Mouse (Mus musculus): ENCODE data around the gene Aoc1.
A peak's percentile ranks its signal among the peaks of the same experiment; 100 is the strongest.

Gene Aoc1

GRCm38 (mm10) chr6:48872596-48872995 lies at the start of gene Aoc1:
TSS of gene Aoc1 (plus strand) at chr6:48872896.
- DNase-seq (ENCODE audit: extremely low spot score, low read depth, low spot score): no peak

DNA sequence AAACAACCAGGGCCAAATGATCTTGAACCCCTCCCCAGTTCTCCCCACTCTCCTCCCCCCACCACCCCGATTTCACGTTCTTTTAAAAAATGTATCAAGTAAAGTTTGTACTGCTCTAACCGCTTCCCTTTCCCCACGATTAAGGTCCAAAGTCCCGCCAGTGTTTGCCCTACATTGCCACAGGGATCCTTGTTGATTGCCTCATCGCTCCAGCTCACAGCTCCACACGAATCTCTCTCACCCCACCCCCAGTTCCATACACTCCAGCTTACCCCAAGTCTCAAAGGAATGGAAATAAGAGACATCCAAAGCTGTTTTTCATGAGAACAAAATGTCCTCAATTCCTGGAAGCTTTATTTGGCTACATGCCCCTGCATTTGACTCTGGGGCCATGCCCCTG lies 47.7 kb upstream of the Aoc1 start:
- DNase-seq (ENCODE audit: extremely low spot score, low read depth, low spot score): no peak

GRCm38 (mm10) chr6:48828976-48829375 lies 43.7 kb upstream of the Aoc1 start:
- no peak for DNase-seq (ENCODE audit: extremely low spot score, low read depth, low spot score)

- DNase-seq (ENCODE audit: extremely low spot score, low read depth, low spot score): no peak
These were observed 43.0 kb upstream of the Aoc1 start for GRCm38 (mm10) chr6:48829651-48830050.

GRCm38 (mm10) chr6:48830241-48830640 lies 42.5 kb upstream of the Aoc1 start:
- no peak for DNase-seq (ENCODE audit: extremely low spot score, low read depth, low spot score)

DNA sequence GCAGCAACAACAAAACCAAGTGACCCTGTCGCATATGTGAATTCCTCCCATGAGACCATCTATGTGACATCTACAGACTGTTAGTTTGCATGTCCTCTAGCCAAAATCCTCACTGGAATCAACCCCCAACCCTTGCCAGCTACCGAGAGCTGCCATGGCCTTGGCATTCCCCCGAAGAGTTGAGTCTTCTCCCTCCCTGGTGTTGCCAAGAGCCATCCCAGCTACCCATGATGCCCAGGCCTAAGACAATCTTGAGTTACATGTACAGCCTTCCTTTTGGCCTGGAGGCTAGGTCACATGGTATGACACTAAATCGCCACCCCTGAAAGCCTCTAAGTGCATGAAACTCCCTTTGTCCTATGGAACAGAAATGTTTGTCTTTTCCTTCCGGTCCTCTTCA lies 41.6 kb upstream of the Aoc1 start:
- no peak for DNase-seq (ENCODE audit: extremely low spot score, low read depth, low spot score)

DNA sequence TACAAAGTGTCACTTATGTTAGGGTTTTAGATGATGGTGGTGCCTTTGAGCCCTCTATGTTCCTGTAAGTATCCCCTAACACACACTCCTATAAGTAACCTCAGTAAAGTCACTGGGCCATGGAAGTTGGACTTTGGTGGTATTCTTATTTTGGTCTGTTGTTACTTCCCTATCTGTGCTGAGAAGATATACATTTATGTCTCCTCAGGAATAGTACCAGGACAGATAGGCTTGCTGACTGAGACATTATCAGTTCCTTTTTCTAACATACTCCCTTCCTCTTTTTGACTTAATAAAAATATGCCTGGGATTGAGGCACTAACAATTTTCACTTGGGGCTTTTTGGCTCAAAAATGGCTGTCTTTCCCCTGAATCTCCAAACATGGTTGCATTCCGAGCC lies 40.3 kb upstream of the Aoc1 start:
- no peak for DNase-seq (ENCODE audit: extremely low spot score, low read depth, low spot score)

- no peak for DNase-seq (ENCODE audit: extremely low spot score, low read depth, low spot score)
These were observed 39.2 kb upstream of the Aoc1 start for GRCm38 (mm10) chr6:48833515-48833914.

DNA sequence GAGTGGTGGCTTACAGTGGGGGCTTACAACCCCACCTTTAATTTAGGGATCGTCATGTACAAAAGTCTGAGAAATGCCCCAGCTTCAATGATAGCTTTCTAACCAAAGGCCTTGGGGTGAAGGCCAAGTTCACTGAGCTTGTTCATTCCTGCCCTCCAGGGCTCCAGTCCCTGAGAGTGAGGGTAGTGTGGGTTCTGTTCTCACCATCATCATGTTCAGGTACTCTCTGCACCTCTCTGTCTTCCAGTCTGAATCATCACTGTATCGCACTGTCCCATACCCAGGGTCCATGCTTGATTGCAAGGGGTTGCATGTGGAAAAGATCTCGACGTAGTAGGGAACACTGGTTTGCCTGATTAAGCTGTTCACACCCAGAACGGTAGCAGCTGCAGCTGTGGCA lies 37.5 kb upstream of the Aoc1 start:
- DNase-seq (ENCODE audit: extremely low spot score, low read depth, low spot score): no peak

DNA sequence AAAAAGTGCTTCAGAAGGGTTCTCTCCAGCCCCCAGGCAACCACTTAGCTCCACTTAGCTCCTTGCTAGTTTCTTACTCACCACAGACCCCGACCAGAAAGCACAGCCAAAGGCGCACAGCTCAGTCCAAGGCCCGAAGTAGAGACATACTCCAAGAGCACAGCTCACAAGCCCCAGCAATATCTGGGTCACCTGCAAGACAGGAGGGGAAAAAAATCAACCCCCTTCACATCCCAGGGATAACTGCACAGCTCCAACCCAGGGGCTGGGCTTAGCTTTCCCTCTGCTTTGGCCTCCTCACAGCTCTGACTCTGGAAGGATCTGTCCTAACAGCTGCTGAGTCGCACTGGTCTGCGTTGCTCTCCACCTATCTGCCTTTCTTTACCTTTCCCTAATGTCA lies 36.5 kb upstream of the Aoc1 start:
- DNase-seq (ENCODE audit: extremely low spot score, low read depth, low spot score): no peak

DNA sequence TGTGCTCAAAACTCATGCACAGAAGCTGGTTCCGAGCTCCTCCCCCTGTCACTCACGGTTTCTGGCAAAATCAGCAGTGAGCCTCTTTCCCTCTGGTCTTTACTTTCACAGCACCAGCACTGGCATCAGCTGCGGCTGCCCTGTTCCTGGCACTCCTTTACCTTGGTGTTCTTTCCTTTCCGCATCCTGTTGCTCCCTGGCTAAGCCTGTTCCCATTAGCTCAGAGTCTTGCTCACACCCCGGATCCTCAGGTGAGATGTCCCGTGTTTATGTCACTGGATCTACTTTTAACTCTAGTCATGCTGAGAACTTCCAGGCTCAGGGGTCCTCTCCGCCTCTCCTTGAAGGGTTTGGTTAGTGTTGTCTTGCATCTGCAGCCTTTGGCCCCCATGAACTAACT lies 35.2 kb upstream of the Aoc1 start:
- no peak for DNase-seq (ENCODE audit: extremely low spot score, low read depth, low spot score)

GRCm38 (mm10) chr6:48838321-48839080 lies 34.2 kb upstream of the Aoc1 start:
- no peak for DNase-seq (ENCODE audit: extremely low spot score, low read depth, low spot score)

DNA sequence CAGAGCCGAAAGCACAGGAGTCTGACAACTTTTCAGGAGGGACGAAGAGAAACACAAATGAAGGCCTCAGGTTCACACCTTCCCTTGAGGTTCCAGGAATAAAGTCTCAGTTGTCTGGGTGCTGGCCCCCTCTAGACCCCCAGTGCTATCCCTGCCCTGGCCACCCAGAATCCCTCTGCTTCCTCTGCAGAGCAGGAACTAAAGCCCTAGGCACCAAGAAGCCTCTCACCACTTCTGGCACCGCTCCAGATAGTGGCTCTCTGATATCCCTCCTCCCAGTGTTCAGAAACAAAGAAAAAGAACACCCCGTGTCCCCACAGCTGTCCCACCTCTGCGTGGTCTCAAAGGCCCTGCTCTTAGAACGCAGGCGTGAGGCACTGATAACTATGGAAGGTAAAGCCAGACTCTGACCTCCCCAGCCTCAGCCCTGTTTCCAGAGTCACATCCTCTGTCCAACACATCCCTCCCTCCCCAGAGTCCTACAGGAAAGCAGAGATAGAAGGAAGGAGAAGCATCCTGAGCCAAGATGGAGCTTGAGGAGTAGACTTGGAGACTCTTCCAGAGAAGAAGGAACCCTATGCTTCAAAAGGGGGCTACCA lies 32.2 kb upstream of the Aoc1 start, which contains the start of gene Tmem176a:
Gene Tmem176a (plus strand): TSS at position 549 of the 599 bp plus-strand sequence.
- DNase-seq (ENCODE audit: extremely low spot score, low read depth, low spot score): no peak

- DNase-seq (ENCODE audit: extremely low spot score, low read depth, low spot score): peak; percentile 53
These were observed 31.6 kb upstream of the Aoc1 start, which contains the start of gene Tmem176b for GRCm38 (mm10) chr6:48840973-48841625. TSS of gene Tmem176b (minus strand) at chr6:48841496.

DNA sequence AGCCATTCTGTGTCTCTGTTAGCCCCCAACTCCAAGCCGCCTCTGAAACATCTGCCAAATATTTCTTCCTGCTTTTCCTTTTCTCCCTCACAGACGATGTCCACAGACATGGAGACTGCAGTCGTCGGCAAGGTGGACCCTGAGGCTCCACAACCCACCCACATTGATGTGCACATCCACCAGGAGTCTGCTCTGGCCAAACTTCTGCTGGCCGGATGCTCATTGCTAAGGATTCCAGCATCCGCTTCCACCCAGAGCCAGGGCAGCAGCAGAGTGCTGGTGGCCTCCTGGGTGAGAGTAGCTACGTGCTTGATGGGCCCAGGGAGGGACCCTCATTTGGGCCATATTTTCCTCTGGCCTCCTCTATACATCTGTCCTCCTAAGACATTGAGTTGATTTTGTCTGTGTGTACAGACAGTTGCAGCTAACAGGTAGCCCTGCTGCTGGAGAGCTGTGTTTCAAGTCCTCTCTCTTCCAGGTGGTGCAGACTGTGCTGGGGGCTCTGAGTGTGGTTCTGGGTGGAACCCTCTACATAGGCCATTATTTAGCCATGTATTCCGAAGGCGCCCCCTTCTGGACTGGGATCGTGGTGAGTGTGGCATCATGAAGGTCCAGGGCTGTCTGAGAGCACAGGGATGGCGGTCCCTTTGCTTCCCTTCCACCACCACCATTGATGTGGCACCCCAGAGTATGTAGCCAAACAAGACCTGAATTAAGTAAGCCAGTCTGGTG lies 30.4 kb upstream of the Aoc1 start:
- DNase-seq (ENCODE audit: extremely low spot score, low read depth, low spot score): no peak

DNA sequence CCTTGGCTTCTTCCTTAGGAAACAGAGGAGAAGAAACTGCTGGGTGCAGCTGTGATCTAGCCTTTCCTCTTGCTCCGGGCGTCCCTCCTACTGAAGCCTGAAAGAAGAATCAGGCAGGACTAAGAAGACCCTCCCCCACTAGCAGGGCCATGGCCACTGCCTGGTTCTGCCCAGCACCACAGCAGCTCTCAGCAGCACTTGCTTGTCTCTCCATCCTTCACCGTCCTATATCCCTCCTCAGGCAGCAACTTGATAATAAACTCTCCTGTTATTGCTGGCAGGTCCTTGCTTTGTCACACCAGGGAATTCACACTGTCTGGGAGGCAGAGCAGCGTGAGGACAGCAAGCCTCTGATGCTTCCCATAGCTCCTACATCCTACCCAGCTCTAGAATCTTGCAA lies 27.6 kb upstream of the Aoc1 start:
- no peak for DNase-seq (ENCODE audit: extremely low spot score, low read depth, low spot score)

DNA sequence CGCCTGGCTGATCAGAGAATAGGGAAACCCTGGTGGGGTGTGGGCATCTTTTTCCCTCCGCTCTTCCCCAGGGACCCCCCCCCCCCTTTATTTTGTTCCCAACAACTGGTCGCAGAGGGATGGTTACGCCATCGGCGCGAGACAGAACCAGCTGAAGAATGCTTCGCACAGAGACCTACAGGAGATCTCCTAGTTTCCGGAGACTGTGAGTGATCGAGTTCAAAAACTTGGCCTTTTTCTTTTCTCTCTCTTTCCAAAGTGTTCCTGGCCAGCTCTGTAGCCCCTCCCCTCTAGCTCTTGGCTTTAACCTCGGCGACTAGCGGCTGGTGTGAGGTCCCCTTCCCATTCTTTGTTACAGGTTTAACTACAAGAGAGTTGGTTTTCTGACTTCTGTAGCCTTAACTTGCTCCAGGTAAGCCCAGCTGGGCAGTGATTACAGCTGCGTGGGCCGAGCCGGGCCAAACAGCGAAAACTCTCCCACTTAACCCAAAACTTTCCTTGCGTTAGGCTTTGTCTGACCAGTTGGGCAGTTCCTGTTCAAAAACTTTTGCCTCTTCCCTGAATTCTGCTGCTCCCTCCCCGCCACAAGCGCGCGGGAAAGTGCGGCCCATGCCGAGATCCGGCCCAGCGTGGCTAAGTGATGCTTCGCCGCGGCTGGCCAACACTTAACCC lies 20.7 kb upstream of the Aoc1 start:
- peak; percentile 12 for DNase-seq (ENCODE audit: extremely low spot score, low read depth, low spot score)

DNA sequence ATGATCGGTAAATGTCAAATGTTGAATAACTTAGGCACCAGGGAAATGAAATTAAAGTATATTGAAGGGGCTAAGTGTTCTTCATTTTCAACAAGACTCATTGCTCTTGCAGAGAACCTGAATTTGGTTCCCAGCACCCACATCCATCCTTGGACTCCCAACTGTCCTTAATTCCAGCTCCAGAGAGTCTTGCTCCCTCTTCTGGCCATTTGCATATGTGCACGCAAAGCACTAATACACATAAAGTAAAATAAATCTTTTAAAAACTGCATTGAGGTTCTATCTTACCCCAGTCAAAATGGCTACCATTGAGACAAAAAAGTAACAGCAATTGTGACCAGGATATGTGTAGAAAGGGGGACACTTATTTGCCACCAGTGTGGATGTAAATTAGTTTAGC lies 18.5 kb upstream of the Aoc1 start:
- no peak for DNase-seq (ENCODE audit: extremely low spot score, low read depth, low spot score)

- no peak for DNase-seq (ENCODE audit: extremely low spot score, low read depth, low spot score)
These were observed 14.9 kb upstream of the Aoc1 start for GRCm38 (mm10) chr6:48857613-48858302.

- no peak for DNase-seq (ENCODE audit: extremely low spot score, low read depth, low spot score)
These were observed 12.4 kb upstream of the Aoc1 start for GRCm38 (mm10) chr6:48860130-48860815.

All from hindlimb bud, embryonic 11.5 days (tissue).